Mouse (Mus musculus): ENCODE measurements around the gene Pxt1.

Pxt1 gene

DNA sequence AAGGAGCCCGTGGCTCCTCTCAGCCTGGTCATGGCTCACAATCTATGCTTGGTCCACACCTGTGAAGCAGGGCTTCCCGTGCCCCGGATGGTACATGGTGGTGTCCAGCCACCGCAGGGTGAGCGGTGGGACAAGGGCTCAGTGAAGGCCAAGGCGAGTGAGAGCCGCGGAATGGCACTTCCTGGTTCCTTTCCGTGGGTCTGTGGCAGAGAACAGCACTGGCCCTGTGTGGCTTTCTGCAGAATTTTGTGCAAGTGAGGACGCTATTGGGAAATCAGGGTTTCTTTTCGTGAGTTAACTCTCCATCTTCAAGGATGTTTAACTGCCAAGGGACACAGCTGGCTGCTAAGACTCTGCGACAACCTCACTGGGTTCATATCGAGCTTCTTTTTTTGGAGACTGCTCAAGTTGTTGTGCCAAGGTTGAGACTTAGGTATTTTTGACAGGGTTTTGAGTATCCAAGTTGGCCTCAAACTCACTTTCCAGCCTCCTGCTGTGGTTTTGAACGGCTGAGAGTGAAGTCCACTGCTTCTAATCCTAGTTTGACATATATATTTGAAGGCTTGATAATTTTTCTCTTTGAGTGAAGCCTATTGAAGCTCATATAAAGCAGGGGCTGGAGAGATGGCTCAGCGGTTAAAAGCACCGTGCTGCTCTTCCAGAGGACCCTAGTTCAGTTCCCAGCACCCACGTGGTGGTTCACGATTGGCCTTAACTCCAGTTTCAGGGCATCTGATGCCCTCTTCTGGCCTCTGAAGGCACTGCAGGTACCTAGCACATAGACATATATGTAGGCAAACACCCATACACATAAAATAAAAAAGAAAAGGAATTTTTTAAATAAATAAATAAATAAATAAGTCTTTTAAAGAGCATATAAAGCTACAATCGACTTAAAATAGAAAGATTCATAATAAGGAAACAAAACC is 3.6 kb upstream of the Pxt1 start:
- peak; percentile 57 for DNase-seq (ENCODE audit: low read depth, low spot score)

DNA sequence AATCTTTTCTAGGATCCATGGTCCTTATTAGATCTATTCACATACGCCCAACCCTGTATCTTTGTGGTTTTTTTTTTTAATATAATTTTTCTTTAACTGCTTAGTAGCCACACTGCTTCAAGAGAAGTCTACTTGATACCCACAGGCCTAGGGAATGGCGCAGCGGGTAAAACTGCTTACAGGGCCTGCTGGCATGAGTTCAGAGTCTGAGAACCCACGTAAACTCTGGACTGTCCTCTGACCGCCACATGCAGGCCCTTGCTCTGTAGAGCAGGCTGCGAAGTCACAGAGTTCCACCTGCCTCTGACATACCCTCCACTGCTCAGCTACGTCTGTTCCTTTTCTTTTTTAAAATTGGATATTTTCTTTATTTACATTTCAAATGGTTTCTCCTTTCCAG is 841 bp upstream of the Pxt1 start:
- DNase-seq (ENCODE audit: low read depth, low spot score): no peak

DNA sequence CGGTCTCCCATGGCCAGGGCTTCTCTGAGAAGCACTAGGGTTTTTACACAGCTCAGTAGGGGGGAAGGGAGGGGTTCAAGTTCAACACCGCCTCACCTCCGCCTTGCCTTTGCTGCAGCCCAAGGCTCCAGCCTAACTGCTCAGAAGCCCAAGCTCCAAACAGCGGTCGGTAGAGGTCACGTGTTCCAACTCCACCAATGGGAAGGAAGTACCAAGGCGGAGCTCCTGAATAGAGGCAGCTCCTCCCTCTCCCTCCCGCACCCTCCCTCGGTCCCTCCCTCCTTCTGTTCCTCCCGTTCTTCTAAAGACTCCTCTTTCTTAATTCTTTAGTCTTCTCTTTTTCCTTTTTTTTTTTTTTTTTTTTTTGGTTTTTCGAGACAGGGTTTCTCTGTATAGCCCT is 1.5 kb downstream of the Pxt1 start:
- DNase-seq (ENCODE audit: low read depth, low spot score): peak; percentile 94

DNA sequence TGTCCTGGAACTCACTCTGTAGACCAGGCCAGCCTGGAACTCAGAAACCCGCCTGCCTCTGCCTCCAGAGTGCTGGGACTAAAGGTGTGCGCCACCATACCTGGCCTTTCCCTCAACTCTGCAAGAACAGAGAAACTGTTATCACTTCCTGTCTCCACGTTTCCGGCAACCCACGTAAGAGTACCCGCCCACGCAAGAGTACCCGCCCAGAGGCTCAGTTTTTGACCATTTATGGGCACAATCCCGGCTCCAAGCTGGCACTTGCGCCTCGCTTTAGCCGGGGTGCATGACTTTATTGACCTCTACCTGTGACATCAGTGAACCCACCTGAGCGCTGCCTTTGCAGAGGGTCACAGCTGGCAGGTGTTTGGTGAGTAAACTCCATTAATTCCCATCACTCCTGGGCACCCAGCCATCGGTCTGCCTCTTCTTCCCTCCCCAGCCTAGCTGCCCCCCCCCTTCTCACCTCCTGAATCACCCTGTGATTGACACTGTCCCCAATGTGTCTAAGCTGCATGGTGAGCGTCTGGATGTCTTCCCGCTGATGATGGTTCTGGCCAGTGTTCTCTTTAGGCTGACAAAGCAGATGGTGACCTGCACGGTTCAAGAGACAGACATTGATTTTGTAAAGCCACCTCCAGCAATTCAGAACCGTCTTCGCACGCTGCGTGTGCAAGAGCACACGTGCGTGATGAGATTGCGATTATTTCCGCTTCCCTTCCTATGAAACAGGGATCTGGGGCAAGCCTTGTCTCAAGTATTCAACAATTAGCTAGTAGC is 2.7 kb downstream of the Pxt1 start:
- DNase-seq (ENCODE audit: low read depth, low spot score): no peak

DNA sequence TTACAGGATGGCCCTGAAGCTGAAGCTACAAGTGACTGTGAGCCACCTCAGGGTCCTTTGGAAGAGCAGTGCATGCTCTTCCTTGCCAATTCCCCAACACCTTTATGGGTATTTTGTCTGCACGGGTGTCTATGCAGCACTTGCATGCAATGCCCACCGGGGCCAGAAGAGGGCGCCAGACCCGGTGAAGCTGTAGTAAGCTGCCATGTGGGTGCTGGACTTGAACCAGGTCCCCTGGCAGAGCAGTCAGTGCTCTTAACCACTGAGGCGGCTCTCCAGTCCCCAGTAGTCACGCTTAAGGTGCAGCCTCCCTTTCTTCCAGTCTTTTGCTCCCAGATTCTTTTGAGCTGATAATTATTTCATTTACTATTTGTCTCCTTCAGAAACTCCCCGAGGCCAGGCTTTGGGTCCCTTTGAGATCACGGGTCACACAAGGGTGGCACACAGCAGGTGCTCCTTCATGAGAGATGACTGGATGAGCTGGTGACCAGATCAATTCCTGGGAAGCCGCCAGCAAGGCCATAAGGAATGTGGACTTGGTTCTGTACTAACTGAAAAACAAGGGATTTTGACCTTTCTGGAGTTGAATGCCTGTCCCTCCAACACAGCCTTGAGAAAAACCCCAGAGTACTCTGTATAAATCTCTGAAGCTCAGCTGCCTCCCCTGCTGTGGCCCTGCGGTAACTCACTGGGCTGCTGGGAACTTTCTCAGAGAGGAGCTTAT is 6.9 kb downstream of the Pxt1 start:
- DNase-seq (ENCODE audit: low read depth, low spot score): no peak

DNA sequence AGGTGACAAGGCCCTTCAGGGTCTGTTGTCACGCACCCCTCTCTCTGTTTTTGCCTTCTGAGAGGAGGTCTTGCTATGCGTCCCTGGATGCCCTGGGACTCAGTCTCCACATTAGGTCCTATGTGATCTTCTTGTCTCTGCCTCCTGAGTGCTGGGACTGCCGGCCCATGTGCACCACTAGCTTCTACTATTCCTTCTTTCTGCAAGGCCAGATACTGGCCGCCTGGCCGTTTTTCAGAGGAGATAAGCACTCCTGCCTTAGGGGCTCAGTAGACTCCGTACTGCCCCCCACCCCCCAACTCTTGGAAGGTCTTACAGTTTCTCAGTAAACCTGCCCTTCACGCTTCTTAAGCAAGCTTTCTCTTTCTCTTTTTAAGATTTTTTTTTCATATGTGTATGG is 7.5 kb downstream of the Pxt1 start:
- no peak for DNase-seq (ENCODE audit: low read depth, low spot score)

DNA sequence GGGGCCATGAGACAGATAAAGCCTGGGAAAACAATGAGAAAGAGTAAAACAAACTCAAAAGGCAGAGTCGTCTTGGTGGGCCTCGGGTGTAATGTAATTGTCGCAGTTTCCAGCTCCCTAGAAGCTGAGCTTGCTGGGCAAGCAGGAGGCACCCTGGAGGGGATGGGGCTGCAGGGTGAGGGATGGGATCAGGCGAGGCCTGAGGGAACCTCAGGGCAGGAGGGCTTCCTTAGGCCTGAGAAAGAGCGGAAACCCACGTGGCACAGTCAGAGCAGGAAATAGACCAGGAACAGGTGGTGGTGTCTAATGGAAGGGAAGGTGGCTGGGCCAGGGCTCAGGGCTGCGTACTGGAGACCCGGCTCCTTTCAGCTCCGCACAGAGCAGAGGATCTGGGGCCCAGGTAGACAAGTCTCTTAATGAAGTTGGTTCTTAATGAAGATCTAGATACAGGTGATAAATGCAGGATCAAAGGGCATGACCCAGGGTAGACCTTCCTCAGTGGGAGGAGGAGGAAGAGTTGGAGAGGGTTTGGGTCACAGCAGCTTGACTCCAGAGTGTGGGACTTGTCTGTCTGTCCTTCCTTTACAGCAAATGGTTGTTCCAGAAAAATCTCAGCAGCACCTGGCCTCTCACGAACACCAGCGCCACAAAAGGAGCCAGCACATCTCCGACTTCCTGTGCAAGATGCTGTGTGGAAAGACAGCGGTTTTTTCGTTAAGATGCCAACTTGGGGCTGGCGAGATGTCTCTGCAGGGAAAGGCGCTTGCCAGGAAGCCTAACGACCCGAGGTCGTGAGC is 9.3 kb downstream of the Pxt1 start:
- DNase-seq (ENCODE audit: low read depth, low spot score): no peak

DNA sequence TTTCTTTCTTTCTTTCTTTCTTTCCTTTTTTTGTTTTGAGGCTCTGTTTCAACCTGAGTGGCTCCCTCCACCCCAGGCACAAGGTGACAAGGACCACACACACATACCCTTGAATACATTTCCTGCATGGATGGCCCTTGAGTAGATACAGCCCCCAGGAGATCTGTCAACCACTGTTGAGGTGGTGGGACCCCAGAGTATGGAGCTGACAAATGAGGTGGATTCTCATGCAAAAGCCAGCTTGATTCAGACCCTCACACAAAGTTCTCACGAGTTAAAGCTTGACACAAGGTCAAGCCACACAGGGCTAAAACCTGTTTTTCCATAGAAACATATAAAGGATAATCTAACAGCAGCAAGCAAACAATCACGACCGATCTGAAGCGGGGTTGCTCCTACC is 11.4 kb downstream of the Pxt1 start:
- DNase-seq (ENCODE audit: low read depth, low spot score): no peak

DNA sequence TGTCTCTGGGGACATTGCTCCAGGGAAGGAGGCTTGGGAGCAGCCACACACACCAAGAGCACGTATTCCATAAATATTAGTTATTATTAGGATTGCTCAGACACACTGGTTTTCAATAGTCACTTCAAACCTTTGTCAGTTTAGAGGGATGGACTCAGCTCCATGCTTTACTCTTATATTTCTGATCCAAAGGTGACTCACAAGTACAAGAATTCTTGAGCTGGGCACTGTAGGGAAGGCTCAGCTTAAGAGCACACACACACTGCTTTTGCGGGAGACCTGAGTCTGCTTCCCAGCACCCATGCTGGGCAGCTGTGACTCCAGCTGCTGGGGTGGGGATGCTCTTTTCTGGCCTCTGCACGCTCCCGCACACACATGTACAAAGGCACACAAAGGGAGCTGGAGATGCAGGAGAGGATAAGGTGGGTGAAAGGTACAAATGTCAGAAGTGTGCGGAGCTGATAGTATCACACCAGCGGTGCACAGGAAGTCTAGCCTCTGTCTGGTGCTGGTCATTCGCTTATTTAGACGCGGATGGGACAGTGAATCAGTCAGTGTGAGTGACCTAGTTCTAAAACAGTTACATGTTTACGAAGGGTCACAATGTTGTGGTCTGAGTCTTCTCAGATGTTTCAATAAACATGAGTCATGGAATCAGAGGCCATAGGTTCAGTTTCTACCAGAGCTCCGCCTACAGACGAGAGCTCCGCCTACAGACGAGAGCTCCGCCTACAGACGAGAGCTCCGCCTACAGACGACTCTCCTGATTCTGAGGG is 12.0 kb downstream of the Pxt1 start:
- peak; percentile 64 for DNase-seq (ENCODE audit: low read depth, low spot score)

DNA sequence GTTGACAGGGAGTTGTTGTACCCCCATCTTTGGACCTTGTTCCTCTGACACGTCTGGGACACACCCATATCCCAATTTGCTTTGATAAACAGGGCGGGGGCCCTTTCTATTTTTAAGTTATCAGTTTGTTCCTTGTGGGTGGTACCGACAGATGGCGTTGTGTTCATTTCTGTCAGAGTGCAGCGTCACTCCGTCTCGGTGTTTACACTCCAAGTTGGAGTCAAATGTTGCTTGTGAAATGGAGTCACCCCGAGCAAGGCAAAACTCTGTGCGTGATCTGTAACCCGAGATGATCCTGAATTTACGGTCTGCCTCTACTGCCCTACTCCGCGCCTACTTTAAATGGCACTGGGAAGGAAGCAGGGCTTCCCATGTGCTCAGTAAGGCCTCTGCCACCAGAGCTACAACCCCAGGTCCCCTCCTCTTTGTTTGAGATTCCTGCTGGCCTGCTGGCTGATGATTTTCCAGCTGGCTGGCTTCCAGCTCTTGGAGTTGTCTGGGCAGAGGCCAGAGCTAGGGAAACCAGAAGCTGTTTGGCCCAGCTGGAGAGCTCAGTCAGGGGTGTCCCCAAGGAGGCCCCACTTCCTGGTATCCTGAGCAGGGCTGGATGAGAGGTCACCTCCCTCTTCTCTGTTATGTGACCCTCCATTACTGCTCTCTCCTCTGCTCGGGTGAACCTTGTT is 13.1 kb downstream of the Pxt1 start:
- DNase-seq (ENCODE audit: low read depth, low spot score): peak; percentile 76

DNA sequence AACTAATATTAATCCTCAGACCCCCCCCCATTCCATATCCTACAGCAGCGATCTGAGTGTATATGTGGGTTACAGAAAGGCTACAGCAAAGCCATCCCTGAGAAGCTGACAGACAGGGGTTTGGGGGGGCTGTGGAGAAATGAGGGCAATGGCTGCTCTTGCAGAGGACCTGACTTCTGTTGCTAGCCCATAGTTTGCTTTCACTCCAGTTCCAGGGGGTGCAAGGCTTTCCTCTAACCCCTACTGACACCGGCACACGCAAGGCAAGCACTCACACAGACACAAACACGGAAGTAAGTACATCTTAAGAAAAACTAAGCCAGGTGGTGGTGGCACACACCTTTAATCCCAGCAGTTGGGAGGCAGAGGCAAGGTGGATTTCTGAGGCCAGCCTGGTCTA is 14.3 kb downstream of the Pxt1 start:
- DNase-seq (ENCODE audit: low read depth, low spot score): no peak

DNA sequence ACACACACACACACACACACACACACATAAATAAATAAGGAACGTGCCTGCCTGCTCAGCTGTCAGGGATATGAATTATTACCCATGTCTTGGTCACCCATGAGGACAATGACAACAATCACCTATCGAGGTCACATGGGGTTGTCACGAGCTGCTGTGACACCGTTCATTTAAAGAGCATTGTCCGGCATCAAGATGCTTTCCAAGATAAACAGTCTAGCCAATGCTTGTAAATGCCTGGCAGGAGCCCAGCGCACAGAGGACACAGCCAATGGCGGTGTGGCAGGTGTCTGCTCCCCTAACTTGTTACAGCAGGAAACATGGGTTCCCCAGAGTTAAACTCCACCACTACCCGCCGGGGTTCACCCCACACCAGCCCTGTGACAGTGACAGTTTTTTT is 15.6 kb downstream of the Pxt1 start:
- peak; percentile 38 for DNase-seq (ENCODE audit: low read depth, low spot score)

DNA sequence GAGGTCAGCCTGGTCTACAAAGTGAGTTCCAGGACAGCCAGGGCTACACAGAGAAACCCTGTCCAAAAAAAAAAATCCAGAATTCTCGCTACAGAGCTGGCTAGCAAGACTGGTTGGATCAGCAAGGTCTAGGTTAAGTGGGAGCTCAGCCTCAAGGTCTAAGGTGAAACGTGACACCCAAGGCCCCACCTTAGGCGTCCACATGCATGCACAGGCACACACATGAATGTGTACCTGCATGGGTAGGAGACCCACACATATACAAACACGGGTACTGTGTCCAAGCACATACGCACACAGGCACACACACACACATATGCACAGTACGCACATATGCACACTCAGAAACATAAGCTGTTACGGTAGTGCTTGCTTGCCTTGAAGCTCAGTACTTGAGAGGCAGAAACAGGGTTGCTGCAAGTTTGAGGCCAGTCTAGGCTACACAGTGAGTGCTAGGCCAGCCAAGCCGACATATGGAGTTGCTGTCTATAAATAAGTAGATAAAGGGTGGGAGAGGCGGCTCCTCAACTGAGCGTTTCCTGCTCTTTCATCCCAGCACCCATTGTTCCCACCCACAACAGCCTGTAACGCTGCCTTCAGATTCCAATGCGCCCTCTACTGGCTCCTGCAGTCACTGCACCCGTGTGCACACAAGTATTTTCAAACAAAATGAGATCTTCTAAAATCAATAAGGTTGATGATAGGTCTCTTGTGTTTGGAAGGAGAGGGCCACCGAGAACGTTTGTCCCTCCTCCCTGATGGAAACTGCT is 16.6 kb downstream of the Pxt1 start:
- peak; percentile 94 for DNase-seq (ENCODE audit: low read depth, low spot score)

DNA sequence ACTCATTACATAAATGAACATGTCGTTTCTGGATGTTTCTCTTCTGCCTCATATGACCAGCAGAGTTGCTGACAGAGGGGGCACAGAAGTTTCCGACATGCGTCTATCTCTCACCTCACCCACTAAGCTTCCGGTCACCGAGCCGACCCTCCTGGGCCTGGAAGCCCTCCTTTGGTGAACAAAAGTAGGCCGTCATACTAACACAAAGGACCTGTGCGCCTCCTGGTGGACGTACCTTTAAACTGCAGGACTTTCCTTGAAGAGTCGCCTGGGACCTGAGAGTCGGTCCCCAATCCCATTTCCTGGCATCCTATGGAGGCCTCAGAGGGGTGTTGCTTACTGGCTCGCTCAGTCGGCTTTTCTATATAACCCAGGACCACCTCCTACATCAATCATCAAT is 17.3 kb downstream of the Pxt1 start:
- peak; percentile 91 for DNase-seq (ENCODE audit: low read depth, low spot score)

DNA sequence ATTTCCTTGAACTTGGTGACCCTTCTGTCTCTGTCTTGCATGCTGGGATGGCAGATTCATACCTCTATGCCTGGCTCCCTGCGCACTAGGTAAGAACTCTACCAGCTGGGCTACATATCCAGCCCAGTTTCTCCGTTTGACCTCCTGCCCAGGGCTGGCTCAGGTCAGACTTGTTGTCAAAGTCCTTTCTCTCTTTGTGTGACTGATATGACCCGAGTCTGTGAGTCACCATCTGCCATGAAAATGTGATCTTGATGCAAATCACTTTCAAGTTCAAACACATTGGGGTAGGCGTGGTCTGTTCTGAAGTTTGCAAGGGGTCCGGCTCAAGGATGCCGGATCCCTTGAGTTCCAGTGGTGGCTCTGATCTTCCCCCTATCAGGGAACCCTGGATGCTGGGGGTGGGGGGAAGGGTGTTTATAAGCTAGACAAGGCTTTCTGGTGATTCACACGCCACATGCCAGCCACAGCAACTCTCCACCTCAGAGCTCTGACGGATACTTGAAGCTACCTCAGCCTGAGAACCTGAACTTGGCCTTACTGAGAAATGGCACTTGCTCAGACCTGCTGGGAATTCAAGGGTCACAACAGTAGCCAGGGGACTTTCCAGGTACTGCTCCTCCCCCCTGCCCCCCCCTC is 18.6 kb downstream of the Pxt1 start:
- DNase-seq (ENCODE audit: low read depth, low spot score): peak; percentile 37

DNA sequence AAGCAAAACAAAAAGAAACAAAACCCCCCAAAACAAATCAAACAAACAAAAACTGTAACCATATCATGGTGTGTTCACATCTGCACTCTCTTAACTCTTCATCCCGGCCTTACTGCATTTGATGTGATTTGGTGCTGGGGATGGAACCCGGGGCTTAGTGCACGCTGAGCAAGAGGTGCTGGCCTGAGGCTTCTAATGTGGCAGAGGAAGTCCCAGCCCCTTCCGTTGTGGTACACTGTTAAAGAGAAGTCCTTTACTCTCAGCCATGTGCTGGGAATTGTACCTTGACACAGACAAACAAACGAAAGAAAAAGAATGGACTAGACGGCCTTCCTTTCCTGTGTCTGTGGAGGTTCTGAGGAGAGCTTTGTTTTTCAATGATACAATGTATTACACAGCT is 21.5 kb downstream of the Pxt1 start:
- no peak for DNase-seq (ENCODE audit: low read depth, low spot score)

DNA sequence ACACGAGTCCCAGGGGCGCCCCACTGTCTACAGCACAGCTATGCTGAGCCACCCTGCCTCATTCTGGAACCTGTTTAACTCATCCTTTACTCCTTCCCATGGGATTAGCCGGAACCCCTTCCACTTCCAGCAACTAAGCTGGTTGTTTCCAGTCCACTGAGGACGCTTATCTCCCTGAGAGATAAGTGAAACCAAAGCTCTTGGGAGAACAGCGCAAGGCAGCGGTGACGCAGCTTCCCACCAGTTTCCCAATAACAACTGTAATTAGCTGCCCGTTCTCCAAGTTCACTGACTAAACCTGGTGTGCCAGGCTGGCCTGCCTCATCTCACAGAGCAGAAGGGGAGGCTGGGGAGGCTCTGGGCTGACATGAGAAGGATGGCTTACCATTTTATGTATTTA is 22.6 kb downstream of the Pxt1 start:
- DNase-seq (ENCODE audit: low read depth, low spot score): no peak

DNA sequence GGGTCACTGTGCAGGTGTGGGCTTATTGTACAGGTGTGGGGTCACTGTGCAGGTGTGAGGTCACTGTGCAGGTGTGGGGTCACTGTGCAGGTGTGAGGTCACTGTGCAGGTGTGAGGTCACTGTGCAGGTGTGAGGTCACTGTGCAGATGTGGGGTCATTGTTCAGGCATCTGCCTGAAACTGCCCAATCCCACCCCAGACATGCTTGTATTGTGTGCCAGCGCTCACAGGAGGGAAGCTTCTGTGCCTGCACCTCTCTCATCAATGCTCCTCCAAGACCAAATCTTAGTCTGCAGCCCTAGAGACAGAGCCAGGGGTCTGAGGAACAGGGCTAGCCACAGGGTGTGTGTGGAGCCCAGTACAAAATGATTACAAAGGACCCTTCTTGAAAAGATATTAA is 27.1 kb downstream of the Pxt1 start:
- DNase-seq (ENCODE audit: low read depth, low spot score): no peak

Measured in ZHBTc4 (cell line).